Mouse (Mus musculus) liver, embryonic 11.5 days (tissue): Measurements from ENCODE around the gene Fos. TPM values are rescaled to one million over a fixed set of nuclear protein-coding genes. Genes with fewer than 3 reads are reported as not detected.

Source experiments
- ATAC-seq: fragments of 200-750 bp; cut with Nextera tagmentation; replicated peaks from 2 replicates; pipeline ENCODE4 v1.8.0; 2017; ENCODE audit warnings: moderate number of reproducible peaks, mild to moderate bottlenecking, moderate TSS enrichment, moderate library complexity; ENCODE audit not compliant: low FRiP score
- DNase-seq: peaks from one replicate; pipeline ENCODE4 v3.0.0-alpha.2; 2017; ENCODE audit warnings: low spot score
- H3K27ac ChIP-seq: fragments of 300-500 bp; sonication (generic); 2 replicates; pipeline ENCODE4 v1.5.1; 2014; ENCODE audit warnings: mild to moderate bottlenecking, low read depth, low read length, control low read depth
- H3K27me3 ChIP-seq: fragments of 300-500 bp; sonication (generic); replicated peaks from 2 replicates; pipeline ENCODE4 v1.6.1; 2014; ENCODE audit warnings: low read length, mixed read lengths; ENCODE audit not compliant: control insufficient read depth, insufficient read depth
- H3K36me3 ChIP-seq: fragments of 300-500 bp; sonication (generic); 2 replicates; pipeline ENCODE4 v1.6.1; 2014; ENCODE audit warnings: mild to moderate bottlenecking, low read length, moderate library complexity, mixed read lengths; ENCODE audit not compliant: control insufficient read depth, insufficient read depth
- H3K4me1 ChIP-seq: fragments of 300-500 bp; sonication (generic); replicated peaks from 2 replicates; pipeline ENCODE4 v1.6.1; 2014; ENCODE audit warnings: low read length, mixed read lengths; ENCODE audit not compliant: control insufficient read depth, insufficient read depth
- H3K4me2 ChIP-seq: fragments of 300-500 bp; sonication (generic); 2 replicates; pipeline ENCODE4 v1.6.1; 2014; ENCODE audit warnings: mild to moderate bottlenecking, control low read depth, moderate library complexity
- H3K4me3 ChIP-seq: fragments of 300-500 bp; sonication (generic); 2 replicates; pipeline ENCODE4 v1.5.1; 2014; ENCODE audit warnings: low read depth, low read length, control low read depth
- H3K9ac ChIP-seq: fragments of 300-500 bp; sonication (generic); 2 replicates; pipeline ENCODE4 v1.6.1; 2014; ENCODE audit warnings: low read depth, low read length, control low read depth
- H3K9me3 ChIP-seq: fragments of 300-500 bp; sonication (generic); 2 replicates; pipeline ENCODE4 v1.6.1; 2016; ENCODE audit warnings: low read length, inconsistent platforms, mixed read lengths; ENCODE audit not compliant: control insufficient read depth
- WGBS: fragments of 180-500 bp; shearing (Covaris S2); extraction: QIAGEN DNeasy Blood & Tissue Kit; methylation state at CpG from one replicate; pipeline ENCODE4 v1.1.7; 2014; 5-methylcytosine and 5-hydroxymethylcytosine counted together
- polyA plus RNA-seq: library from polyadenylated mRNA; unstranded; fragments of >200 nt; fragmentation: Nextera tagmentation; extraction: Ambion mirVana; gene quantifications from 2 replicates; pipeline ENCODE4 v1.2.1, GENCODE M21; 2014

The Fos gene
- 1.3 and 1.6 TPM in 2 replicates for polyA plus RNA-seq

GRCm38 (mm10) chr12:85473481-85474297 lies at the start of gene Fos:
Gene Fos, plus strand, starts transcription at chr12:85473890.
- ATAC-seq (peak; percentile 85), DNase-seq (peak; percentile 90)
- H3K36me3 ChIP-seq = no peaks in the 10 kb centered on the region
- H3K4me1 ChIP-seq = peaks cover 31% of the 10 kb centered on the region
- no peaks in the 10 kb centered on the region for H3K9me3 ChIP-seq
- H3K27me3 ChIP-seq = peaks cover 49% of the 10 kb centered on the region
- H3K9ac ChIP-seq = peak within 1 kb of the TSS; percentile 65
- H3K4me3 ChIP-seq = peak within 1 kb of the TSS; percentile 66
- peak within 1 kb of the TSS; percentile 61 for H3K27ac ChIP-seq
- WGBS = under 1% methylated on average over 56 of the region's 56 CpGs
- H3K4me2 ChIP-seq = peak within 1 kb of the TSS; percentile 100

GRCm38 (mm10) chr12:85425721-85426120 lies 48.0 kb upstream of the Fos start:
- Histone ChIP-seq H3K27me3 (no peaks in the 10 kb centered on the region), H3K27ac (no peak overlapping the region), H3K4me2 (no peak overlapping the region), H3K9me3 (no peaks in the 10 kb centered on the region), H3K36me3 (no peaks in the 10 kb centered on the region), H3K4me3 (no peak overlapping the region), H3K9ac (no peak overlapping the region), H3K4me1 (no peaks in the 10 kb centered on the region)
- 67% methylated on average over 11 of the region's 11 CpGs for WGBS
- no peak for DNase-seq
- no peak for ATAC-seq

GRCm38 (mm10) chr12:85426126-85426525 lies 47.6 kb upstream of the Fos start:
- DNase-seq (no peak), ATAC-seq (no peak)
- H3K4me3 ChIP-seq = no peak overlapping the region
- H3K4me2 ChIP-seq = no peak overlapping the region
- no peaks in the 10 kb centered on the region for H3K36me3 ChIP-seq
- no peaks in the 10 kb centered on the region for H3K27me3 ChIP-seq
- WGBS = 50% methylated on average over 10 of the region's 10 CpGs
- no peak overlapping the region for H3K27ac ChIP-seq
- no peaks in the 10 kb centered on the region for H3K4me1 ChIP-seq
- no peak overlapping the region for H3K9ac ChIP-seq
- H3K9me3 ChIP-seq = no peaks in the 10 kb centered on the region

GRCm38 (mm10) chr12:85427802-85428201 lies 45.9 kb upstream of the Fos start:
- 55% methylated on average over 7 of the region's 7 CpGs for WGBS

GRCm38 (mm10) chr12:85429999-85430398 lies 43.7 kb upstream of the Fos start:
- Histone ChIP-seq H3K27ac (no peak overlapping the region), H3K9me3 (no peaks in the 10 kb centered on the region), H3K36me3 (no peaks in the 10 kb centered on the region), H3K9ac (no peak overlapping the region), H3K27me3 (no peaks in the 10 kb centered on the region), H3K4me3 (no peak overlapping the region), H3K4me1 (no peaks in the 10 kb centered on the region), H3K4me2 (no peak overlapping the region)
- DNase-seq (no peak), ATAC-seq (no peak)
- WGBS = 63% methylated on average over 4 of the region's 4 CpGs

More at GRCm38 (mm10) chr12:85427802-85428201, 45.9 kb upstream of the Fos start:
- H3K27me3 ChIP-seq = no peaks in the 10 kb centered on the region
- H3K9me3 ChIP-seq = no peaks in the 10 kb centered on the region
- H3K4me2 ChIP-seq = no peak overlapping the region
- DNase-seq (no peak), ATAC-seq (no peak)
- no peak overlapping the region for H3K9ac ChIP-seq
- H3K4me1 ChIP-seq = no peaks in the 10 kb centered on the region
- no peak overlapping the region for H3K4me3 ChIP-seq
- H3K36me3 ChIP-seq = no peaks in the 10 kb centered on the region
- no peak overlapping the region for H3K27ac ChIP-seq

- H3K27ac ChIP-seq = no peak overlapping the region
- no peaks in the 10 kb centered on the region for H3K9me3 ChIP-seq
- DNase-seq = no peak
- H3K36me3 ChIP-seq = no peaks in the 10 kb centered on the region
- H3K9ac ChIP-seq = no peak overlapping the region
- H3K4me3 ChIP-seq = no peak overlapping the region
- no peak for ATAC-seq
- WGBS = 22% methylated on average over 6 of the region's 6 CpGs
- H3K4me2 ChIP-seq = no peak overlapping the region
- H3K27me3 ChIP-seq = no peaks in the 10 kb centered on the region
- no peaks in the 10 kb centered on the region for H3K4me1 ChIP-seq
These were observed 43.3 kb upstream of the Fos start for GRCm38 (mm10) chr12:85430434-85430833.

- Histone ChIP-seq H3K4me3 (no peak overlapping the region), H3K4me1 (peaks cover 3% of the 10 kb centered on the region; the same call in 1 of the 2 replicates), H3K9ac (no peak overlapping the region), H3K9me3 (no peaks in the 10 kb centered on the region), H3K27ac (no peak overlapping the region), H3K36me3 (no peaks in the 10 kb centered on the region), H3K4me2 (no peak overlapping the region), H3K27me3 (no peaks in the 10 kb centered on the region)
- ATAC-seq (no peak), DNase-seq (no peak)
- WGBS = 41% methylated on average over 3 of the region's 3 CpGs
These were observed 39.8 kb upstream of the Fos start for GRCm38 (mm10) chr12:85433850-85434249.

GRCm38 (mm10) chr12:85434526-85434925 lies 39.2 kb upstream of the Fos start:
- no peaks in the 10 kb centered on the region for H3K9me3 ChIP-seq
- ATAC-seq (no peak), DNase-seq (no peak)
- H3K4me1 ChIP-seq = peaks cover 3% of the 10 kb centered on the region; the same call in 1 of the 2 replicates
- no peak overlapping the region for H3K27ac ChIP-seq
- H3K9ac ChIP-seq = no peak overlapping the region
- H3K27me3 ChIP-seq = no peaks in the 10 kb centered on the region
- no peaks in the 10 kb centered on the region for H3K36me3 ChIP-seq
- H3K4me3 ChIP-seq = no peak overlapping the region
- 75% methylated on average over 5 of the region's 5 CpGs for WGBS
- H3K4me2 ChIP-seq = no peak overlapping the region
